Mouse (Mus musculus) adrenal gland (tissue): ENCODE results near the gene Zbtb21.
"Not testable (repeated sequence)": the region's sequence is repeated elsewhere in the genome, so short reads cannot be mapped to it uniquely, and the experiment has no call there.

Source experiments
- intact Hi-C: fragments of 180-260 bp; cut with DNase I; formaldehyde crosslinking; loops from one replicate; pipeline ENCODE4 v1.15.1; 2025

Gene Zbtb21

DNA sequence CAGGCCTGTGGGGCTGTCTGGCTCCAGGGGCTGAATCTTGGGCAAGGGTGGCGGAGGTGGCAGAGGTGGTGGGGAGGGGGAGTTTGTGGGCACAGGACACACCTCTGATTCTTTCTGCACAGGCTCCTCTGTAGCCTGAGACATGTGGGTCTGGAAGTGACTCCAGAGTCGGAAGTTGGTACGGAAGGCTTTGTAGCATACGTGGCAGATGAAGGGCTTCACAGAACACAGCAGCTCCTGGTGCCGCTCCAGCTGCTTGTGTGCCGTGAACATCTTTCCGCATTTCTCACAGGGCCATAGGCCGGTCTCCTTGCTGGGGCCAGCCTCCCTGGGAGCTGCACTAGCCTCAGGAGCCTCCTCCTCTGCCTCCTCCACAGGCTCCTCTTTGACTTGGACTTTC, 12.4 kb downstream of the Zbtb21 start:
- intact Hi-C loops: no loop called here

DNA sequence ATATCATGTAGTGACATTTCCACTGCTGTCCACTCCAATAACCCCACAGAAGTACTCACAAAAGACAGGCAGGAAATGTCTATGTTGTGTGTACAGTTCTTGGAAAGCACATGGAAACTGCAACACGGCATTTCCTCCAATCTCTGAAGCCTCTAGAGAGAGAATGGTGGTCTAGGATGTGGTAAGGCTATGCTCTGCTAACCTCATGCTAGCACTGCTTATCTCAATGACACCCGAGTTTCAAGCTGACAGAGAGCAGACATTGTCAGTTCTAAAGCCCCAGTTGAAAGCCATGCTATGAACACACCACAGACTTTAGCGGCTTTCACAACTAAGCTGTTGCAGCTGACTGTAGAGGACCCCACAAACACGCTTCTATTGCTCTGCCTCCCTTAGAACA, 13.6 kb downstream of the Zbtb21 start:
- intact Hi-C loops: no loop called here

DNA sequence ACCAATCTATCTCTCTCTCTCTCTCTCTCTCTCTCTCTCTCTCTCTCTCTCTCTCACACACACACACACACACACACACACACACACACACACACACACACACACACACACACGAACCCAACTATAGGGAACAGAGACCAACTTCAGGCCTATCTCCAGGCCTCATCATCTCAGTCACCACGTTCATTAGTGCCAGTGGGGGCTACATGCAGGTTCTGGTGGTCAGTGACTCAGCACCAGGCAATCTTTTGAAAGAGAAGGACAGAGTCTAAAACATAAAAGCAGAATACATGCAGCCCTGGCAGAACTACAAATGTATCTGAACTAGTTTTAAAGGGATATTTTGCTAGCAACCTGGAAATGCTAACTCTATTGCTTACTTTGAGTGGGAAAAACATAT, 15.4 kb downstream of the Zbtb21 start:
- intact Hi-C loops: not testable (repeated sequence)

DNA sequence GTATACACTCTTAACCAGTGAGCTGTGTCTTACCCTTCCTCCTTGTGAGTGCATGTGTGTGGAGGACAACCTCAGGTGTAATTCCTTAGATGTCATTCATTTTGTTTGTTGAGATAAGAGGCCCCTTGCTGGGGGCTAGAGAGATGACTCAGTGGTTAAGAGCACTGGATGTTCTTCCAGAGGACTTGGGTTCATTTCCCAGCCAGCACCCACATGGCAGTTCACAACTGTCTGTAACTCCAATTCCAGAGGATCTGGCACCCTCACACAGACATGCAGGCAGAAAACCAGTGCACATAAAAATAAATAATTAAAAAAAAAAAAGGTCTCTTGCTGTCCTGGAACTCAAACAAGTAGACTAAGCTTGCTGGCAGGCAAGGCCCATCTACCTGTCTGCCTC, 20.6 kb downstream of the Zbtb21 start:
- intact Hi-C loops: no loop called here

DNA sequence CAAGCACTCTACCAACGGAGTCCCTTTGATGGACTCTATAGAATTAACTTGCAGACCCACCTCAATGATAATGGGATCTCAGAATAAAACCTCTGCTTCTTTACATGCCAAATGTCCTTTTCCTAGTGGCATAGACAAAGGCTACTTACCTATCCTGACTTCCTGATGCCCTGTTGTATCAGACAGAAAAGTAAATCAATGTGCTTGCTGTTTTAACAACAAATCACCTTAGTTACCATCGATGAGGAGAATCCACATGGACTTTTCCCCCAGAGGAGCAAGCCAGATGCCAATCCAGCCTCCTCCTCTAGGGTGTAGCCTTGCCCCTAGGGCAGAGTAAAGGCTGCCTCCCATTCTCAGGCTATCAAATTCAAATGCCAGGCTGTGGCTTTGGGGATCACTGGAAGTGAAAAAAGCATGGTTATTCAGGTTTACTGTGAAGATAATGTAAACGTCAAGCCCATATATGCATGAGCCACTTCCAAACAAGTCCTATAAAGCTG, 21.9 kb downstream of the Zbtb21 start:
- intact Hi-C loops: no loop called here

DNA sequence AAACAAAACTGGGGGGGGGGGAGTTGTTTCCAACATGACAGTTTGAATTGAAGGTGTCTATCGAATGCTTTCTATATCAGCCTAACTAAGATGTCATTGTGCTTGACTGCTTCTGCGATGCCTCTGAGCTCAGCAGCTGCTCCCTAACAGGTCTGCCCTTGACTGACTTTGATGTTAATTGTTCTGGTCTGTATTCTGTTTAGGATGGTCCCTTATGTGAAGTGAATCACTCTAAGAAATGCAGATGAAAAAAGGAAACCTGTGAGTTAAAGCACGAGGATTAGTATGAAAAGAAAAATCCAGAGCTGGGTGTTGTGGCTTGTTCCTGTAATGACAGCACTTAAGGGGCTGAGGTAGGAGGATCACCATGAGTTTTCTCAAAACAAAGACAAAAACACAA, 26.6 kb downstream of the Zbtb21 start:
- intact Hi-C loops: no loop called here

DNA sequence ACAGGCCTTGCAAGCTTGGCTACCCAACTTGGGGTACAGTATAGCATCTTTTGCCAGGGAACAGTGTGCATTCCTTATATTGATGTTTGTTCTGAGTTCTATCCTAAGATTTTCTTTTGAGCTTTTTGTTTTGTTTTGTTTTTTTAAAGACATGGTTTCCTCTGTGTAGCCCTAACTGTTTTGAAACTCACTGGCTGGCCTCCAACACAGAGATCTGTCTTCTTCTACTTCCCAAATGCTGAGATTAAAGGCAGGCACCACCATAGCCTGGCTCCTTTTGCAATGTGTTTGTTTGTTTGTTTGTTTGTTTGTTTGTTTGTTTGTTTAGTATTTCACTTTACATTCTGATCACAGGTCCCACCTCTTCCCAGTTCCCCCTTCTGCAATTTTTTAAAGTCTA, 32.2 kb downstream of the Zbtb21 start:
- intact Hi-C loops: no loop called here

DNA sequence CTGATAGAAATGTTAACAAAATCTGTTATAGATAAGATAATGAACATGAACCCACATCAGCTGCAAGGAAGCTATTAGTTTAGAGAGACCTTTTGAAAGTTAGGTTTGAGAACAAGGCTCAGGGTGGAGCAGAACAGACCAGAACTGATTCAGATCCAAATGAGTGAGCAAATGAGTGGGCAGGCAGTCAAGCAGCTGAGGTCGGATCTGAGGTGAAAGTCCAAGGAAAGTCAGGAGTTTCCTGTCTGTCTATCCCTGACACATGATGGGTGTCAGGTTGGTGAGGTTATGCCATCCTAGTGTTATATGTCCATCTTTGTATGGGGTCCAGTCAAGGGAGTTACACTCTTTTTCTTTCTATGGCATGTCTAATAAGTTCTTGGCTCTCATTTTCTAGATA, 32.9 kb downstream of the Zbtb21 start:
- intact Hi-C loops: loop anchor here (10.0 kb wide), 1 partner anchor 65 kb away; the partner anchor contains the start of gene B230307C23Rik

DNA sequence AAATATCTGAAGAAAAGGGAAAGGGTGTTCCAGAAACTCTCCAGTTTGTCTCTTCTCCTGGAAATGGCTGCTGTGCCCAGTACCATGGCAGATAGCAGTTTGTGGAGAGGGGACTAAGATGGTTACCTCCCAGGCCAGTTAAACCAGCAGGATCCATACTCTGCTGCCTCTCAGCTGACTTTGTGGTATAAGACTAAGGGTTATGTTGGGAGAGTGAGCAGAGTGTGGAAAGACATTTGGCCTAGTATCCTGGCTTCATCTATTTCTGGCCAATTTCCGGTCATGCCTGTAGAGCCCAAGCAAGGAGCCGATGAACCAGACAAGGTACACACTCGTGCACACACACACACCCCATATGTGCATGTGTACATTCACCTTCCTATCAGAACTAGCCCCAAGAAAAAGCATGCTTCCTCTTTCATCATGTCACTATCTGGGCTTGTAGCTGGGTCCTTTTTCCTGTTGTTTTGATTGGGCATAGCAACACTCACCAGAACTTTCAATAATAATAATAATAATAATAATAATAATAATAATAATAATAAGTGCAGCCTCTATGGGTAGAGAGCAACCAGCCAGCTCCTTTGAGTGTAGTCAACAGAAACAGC, 35.0 kb downstream of the Zbtb21 start:
- intact Hi-C loops: loop anchor here (10.0 kb wide), 1 partner anchor 67 kb away; the partner anchor contains the start of gene B230307C23Rik

DNA sequence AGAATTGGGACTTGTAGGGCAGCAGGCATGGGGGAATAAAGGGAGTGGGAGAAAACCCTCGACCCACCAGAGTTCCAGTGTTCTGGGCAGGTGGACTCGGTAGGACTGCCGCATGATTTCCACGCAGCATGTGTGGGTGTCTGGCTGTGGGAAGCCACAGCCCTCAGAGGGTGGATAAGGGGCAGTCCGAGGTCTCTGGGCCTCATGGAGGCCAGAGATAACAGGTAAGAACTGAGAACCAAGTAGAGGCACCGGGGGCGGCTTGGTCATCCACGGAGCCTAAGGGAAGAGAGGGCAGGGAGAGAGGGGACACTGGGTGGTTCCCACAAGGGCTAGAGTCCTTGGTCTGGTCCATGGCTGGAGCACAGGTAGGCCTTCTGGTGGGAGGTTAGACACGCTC, 36.0 kb downstream of the Zbtb21 start:
- intact Hi-C loops: loop anchor here (10.0 kb wide), 1 partner anchor 68 kb away; the partner anchor contains the start of gene B230307C23Rik

DNA sequence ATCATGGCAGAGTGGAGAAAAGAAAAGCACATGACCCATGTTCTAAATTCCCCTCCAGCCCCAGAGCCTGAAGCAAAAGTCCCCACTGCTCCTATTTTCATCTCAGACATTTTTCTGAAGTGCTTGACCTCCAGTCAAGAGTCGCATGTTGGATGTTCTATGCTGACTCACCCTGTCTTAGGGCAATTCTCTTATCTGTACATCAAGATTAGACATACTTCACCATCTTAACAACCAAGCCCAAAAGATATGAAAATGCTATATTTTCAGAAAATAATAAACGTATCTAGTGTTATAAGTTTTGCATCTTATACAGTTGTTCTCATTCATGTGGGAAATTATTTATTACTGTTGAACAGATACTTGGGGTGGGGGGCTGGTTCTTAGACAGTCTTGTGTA, 36.7 kb downstream of the Zbtb21 start:
- intact Hi-C loops: loop anchor here (10.0 kb wide), 1 partner anchor 69 kb away; the partner anchor contains the start of gene B230307C23Rik

DNA sequence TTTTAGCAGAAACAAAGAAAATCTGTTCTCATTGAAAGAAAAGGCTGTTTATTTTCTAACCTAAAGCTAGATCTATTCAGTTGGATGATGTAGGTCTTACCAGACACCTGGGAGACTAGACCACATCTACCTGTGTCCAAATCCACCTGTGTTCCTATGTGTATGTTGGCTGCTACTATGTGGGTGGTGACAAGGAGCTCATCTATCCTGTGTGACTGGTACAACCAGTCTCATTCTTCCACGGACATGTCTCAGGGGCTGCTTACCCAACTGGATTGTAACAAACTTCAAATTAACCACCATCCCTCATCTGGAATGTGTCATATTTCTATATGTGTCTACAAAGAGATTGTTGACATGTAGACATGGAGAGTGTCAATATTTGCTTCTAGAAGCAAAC, 38.7 kb downstream of the Zbtb21 start:
- intact Hi-C loops: loop anchor here (5.0 to 10.0 kb wide), 2 partner anchors 71 kb away; partner anchors contain the start of genes B230307C23Rik and Prdm15

DNA sequence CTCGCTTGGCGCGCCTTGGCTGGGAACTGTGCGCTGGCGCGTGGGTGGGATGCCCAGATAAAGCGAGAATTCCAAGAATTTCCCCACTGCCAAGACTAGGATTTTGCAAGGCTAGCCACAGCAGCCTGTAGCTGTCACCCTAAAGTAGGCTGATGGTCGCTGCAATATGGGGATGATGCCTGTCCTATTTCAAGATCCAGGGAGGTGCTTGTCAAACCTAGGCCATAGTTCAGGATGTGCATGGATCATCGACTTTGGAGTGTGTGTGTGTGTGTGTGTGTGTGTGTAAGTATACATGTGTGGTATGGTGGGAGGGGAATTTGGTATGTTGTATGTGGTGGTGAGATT, 39.7 kb downstream of the Zbtb21 start:
- intact Hi-C loops: loop anchor here (5.0 to 10.0 kb wide), 2 partner anchors 70 to 72 kb away; partner anchors contain the start of genes B230307C23Rik and Prdm15

DNA sequence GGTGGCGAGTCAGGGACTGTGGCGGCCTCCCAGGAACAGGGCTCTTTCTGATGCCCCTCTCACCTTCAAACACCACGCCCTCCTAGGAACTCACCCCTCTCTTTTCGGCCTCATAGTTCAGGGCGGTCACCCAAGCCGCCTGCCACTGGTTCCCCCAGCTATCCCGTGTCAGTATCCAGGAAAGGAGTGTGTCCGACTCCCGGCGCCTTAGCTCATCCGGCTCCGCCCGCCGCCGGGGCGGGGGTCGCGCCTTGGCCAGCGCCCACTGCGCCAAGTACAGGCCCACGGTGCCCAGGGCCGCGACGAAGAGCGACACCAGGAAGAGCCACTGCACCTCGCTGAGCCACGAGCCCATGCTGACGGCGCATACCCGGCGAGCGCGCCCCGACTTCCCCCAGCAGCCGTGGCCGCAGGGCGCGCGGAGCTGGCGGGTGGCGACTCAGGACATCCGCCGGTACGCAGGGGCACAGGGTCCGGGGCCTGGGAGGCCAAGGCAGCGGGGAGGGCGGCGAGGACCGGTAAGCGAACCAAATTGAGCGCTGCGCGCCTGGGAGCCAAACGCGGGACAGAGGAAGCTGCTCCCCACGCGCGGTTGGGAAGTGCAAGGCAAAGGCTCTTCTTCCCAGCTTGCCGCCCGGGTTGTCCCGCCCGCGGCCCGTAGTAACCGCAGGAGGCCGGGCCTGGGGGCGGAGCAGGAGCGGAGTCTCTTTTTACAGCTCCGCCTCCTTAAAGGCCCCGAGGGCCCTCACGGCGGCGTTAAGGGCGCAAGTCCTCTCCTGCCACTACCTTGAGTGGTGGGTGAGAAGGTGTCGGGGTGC, 40.3 kb downstream of the Zbtb21 start:
- intact Hi-C loops: loop anchor here (5.0 to 10.0 kb wide), 2 partner anchors 70 to 73 kb away; partner anchors contain the start of genes B230307C23Rik and Prdm15

DNA sequence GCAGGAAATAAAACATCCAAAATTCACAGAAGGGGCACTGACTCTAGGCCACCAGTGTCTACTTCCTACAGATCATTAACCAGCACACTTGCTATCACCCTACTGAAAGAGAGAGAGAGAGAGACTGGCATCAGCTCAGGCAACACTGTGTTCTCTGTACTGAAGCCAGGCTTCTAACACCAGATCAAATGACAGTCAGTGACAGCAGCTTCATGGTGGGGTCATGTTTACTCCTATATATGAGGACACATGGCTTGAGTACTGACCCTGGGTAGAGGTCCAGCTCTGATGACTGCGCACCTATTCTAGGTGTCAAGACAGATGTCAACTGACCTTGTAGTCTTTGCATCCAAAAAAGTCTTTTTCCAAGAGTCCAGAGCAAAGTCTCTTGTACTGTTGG, 41.8 kb downstream of the Zbtb21 start:
- intact Hi-C loops: loop anchor here (5.0 to 10.0 kb wide), 2 partner anchors 68 to 74 kb away; partner anchors contain the start of genes B230307C23Rik and Prdm15

DNA sequence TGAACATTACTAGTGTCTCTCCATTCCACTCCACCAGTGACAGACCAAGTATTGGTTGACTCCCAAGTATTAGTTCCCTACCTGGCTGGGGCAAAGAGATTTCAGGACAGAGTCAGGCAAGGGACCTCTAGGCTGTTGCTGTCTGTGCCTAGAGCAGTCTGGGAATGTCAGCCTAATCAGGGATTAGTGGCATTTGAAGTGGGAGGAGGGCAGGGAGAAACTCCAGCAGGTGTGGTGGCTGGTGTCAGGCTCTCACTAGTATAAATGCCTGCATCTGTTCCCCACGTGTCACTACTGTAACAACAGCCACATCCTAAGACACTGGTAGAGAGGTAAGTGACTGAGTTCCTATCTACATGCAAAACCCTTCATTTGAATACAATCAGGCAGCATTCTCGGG, 42.6 kb downstream of the Zbtb21 start:
- intact Hi-C loops: loop anchor here (5.0 to 10.0 kb wide), 2 partner anchors 67 to 75 kb away; partner anchors contain the start of genes B230307C23Rik and Prdm15

DNA sequence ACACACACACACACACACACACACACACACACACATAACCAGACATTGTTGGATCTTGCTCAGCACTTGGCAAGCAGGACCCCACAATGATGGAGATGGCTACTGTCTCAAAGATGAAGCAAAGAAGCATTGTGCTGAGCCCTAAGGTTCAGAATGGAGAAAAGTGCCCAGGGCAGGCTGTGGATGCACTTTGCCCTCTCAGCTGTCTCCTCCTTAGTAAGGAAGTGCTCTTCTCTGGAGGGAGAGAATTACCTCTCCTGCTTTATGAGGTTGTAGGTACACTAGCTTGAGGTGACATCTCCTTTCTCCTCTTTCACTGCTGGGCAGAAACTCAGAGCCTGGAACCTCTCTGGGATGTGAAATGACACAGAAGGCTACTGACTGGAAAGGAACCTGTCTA, 49.5 kb downstream of the Zbtb21 start:
- intact Hi-C loops: no loop called here

DNA sequence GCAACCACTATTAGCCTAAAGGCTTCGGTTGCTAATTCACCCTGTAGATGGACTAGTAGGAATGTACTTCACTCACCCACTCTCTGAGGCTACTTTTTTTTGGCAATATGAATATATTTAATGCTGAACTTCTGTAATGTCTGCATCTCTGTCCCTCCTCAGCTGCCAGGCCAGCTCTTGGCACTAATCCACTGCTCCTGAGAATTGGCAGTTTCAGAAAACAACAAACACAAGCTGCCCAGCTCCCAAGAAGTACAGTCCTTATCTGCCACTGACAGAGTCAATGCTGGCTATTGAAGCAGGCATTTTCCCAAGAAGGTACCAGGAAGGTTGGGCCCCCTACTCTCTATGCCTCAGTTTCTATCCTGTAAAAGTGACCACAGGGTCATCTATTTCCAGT, 53.1 kb downstream of the Zbtb21 start:
- intact Hi-C loops: no loop called here

DNA sequence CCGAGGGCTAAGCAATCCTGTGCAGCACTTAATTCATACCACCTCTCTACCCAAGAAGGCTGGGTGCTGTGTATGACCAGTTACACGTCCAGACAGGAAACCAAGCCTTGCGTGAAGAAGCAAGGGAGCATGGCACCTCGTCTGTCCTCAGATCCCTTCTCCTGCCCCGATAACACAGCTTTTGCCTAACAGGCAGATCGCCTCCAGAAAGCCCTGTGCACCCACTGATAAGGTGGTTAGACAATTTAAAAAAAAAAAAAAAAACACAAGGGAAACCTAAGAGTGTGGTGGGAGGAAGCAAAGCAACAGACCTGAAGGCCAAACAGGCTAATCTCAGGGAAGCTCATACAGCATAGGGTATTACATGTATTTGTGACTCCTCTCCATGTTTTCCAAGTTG, 54.9 kb downstream of the Zbtb21 start:
- intact Hi-C loops: no loop called here

DNA sequence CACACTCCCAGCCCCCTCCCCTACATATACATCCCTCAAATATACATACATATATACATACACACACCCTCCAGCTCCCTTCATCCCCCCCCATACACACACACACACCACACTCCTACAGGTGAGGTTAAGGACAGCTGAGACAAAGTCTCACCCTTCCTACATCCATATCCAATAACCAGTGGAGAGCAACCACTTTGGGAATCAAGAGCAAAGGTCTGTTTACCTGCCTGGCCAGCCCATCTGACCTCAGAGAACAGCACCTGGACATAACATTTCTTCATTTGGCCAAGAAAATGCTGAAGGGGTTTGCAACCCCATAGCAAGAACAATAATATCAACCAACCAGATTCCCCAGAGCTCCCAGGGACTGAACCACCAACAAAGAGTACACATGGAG, 56.1 kb downstream of the Zbtb21 start:
- intact Hi-C loops: no loop called here

DNA sequence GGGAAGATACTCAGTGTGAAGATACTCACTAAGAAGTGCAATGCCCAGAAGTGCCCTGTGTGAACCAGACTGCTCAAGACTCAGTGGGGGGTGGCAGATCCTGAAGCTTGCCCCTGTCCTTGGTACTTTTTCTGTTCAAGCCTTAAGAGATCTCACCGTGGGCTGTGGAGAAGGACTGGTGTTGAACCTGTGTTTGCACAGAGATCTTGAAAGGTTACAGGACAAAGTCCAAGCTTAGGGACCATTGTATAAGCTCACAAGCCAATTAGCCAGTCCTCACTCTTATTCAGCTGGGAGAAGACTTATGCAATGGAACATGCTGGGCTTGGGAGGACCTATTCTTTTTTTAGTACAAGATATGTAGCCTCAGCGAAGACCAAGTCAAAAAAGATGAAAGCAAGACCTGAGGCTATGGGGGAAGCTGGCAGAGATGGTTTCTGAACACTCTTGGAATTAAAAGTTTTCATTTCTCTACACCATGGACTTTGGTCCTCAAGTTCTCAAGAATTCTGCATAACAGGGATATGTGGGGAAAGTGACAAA, 56.9 kb downstream of the Zbtb21 start:
- intact Hi-C loops: no loop called here

DNA sequence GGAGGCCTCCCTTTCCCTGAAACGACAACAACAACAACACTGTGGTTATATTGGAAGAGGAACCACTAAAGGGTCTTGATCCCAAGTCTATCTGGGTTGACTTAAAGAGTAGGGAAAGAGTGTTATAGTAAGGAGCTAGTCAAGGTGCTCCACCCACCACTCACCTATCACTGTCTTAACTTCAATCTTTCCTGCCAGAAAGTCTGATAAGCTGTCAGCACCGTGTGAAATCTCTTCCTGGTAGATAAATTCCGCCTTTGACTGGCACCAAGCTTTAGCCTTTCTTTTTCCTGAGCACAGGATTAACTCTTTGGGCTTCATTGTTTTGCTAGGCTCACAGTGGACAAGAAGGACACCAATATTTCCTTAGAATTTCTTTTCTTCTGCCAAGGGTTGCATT, 58.4 kb downstream of the Zbtb21 start:
- intact Hi-C loops: no loop called here
